Mouse (Mus musculus) right cerebral cortex, adult 18-20 months (tissue): ENCODE measurements at regions not wholly inside any gene's neighbourhood (a gene's known extent, or its start where the extent isn't known, plus 50 kb on each side); places are given as distances from the start of the nearest gene placed in this dataset.

Experiments used
- DNase-seq: peaks from one replicate; pipeline ENCODE4 v3.0.0; 2022; ENCODE audit warnings: mixed read lengths

DNA sequence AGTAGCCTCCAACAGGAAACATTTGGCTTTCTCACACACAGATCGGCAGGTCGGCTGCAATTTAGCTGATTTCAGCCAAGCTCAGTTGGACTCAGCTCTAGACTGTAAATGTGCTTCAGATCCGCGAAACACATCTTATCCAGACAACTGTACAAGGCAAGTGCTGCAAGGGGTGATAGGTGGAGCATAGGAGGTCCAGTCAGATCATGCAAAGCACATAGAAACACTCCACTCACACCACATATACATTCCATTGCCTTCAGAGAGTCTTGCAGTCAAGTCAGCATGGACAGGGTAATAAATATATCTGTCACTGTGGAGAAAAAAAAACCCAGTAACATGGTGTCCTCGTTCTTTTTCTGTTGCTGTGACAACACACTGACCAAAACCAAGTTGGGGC is 160.3 kb downstream of the H2al1j start:
- no peak for DNase-seq

DNA sequence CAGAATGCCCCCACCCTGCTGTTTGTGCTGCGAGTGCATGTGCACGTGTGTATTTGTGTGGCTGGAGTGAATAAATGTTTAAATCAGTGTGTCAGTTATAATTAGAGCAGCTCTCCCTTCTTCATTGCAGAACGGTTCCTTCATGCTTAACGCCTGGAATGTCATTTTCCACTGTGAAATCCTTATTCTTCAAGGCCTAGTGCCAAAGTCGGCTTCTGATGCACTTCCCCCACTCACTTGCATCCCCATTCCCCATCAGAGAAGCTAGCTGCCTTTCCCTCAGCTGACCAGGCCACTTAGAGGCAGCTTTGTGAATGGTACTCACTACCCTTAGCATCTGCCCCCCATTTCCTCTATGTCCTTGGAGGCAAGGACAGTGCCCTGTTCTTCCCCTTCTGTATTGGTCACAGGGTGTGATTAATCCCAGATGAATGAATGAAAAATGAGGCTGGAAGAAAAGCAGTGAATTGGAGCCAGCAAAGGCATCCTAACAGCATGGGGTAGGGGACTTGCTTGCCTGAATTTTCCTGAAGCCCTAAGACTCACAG is 162.6 kb downstream of the H2al1j start:
- no peak for DNase-seq

DNA sequence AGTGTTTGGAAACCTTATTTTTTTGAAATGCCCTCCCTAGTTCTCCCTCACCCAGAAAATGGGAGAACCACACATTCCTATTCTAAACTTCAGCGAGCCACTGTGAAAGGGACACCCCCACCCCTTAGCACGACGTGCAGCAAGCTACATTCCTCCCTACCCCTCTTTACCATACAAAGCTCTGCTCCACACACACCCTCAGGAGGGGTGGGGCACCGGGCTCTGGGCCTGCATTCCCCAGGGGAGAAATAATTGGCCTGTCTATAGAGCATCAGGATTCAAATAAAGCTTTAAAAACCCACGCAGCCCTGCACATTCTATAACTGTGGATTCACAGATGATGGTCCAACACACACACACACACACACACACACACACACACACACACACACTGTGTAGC is 163.6 kb downstream of the H2al1j start:
- no peak for DNase-seq

DNA sequence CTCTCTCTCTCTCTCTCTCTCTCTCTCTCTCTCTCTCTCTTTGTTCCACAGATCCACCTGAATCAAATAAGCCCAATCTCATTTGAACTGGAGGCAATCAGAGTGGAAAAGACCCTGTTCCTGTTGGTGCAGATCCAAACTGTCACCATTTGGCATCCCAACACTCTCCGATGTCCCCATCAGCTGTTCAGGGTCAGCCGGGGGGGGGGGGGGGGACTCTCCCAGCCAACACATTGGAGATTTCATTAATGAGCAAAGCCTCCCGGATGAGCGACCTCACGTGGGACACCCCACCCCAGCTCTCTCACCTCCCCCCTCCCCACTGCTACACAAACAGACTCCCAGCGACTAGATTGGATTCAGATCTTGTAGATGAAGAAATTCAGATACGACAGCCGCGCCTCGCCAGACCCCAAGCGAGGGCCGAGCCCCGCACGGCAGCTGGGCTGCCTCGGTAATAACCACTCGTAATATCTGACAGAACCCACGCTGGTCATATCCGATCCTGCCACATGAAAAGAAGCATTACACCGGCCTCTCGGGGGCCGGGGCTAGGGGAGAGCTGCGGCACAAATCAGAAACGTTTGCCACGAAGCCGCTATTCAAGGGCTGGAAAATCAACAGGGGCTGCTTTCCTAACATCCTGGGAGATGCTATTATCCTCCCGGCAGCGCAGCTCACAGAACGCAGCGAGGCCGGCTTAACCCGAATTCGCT is 164.2 kb downstream of the H2al1j start:
- DNase-seq = no peak

DNA sequence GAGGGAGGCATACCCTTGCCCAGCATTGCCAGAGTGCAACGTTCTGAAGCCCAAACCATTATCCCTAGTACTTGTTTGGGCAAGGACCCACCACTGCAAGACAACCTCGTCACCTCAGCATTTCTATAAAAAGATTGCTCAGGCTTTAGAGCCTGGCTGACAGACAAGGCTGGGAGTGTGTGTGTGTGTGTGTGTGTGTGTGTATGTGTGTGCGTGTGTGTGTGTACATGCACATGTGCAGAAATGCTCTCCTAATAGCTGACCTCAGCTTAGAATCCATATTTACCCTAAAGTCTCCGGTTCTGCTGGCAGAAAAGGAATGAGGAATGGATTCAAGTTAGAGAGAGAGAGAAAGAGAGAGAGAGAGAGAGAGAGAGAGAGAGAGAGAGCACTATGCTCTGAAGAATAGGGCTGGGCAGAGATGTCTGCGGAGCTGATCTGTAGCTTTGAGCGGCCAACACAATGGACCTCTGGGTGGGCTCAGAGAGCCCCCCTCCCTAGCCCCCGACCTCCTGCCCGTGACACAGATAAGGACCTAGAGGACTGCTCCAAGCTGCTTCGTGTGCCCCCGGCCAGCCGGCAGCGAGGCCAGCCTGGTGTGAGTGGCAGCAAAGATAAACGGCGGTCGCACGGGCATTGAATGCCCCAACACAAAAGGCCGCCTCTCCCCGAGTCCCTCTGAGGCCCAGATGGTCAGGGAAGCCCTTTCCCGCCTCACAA is 166.1 kb downstream of the H2al1j start:
- DNase-seq = no peak

DNA sequence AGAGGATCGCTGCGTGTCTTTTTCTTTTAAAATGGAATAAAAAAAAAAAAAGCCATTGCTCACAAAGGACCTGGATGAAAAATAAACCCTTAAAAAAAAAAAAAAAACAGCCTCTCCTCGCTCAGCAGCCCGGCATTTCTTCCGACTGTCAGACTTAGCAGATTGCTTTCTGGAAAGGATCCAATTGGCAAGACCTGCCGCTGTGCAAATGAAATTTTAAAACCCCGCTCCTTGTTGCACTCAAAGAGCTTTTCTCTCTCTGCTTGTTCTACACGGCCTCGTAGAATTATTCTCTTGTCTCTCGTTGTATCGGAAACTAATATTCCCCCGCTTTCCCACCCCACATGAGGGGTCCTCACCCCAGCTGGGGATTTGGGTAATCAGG is 166.6 kb downstream of the H2al1j start:
- peak; percentile 25 for DNase-seq

DNA sequence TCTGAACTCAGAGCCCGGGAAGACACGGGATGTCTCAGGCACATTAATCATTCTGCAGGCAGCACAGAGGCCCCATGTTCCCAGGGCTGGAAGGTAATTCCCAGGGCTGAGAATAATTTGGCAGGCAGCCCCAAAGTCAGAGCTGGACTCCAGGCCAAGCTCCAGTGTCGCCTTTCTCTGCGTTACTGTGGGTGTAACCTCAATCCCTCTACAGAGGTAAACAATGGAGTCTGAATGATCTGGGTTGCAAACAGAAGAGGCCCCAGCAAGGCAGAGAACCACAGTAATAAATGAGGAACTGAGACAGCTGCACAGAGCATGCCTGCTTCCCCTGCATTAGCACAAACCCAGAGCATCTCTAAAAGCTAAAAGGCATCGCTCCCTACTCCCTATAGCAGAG is 184.8 kb downstream of the H2al1j start:
- no peak for DNase-seq

DNA sequence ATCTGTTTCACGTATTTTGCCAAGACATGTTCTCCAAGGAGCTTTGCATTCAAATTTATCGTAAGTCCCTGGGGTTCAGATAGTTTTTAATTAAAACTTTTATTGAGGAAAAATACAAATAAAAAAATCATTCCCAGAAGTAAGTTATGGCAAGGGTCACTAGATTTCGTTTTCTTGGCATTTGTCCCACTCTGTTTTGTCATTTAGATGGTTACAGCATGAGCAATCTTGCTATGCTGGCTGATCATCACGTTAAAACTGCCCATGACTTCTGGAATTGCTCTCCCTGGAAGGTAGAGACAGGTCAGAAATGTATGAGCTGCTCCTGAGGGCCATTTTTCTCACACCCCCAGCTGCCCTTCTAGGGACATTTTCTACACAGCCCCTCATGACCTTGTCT is 185.3 kb downstream of the H2al1j start:
- DNase-seq = no peak

DNA sequence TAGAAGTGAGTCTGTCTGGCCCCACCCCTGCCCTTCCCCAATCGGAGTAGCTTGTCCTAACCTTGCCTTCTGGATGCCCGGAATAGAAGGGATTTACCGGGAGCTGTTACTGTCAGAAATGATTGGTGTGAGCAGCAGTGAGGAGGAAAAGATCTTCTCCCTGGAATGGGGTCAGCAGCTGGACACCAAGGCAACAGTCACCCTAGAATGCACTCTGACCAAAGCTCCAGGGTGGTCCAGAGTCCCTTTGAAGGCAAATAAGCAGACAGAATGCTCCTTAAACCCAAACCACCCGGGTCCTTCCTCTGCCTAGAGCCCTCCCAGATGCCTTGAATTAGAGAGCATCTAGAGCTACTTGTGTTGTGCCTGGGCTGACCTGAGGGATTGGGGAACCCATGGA is 196.2 kb downstream of the H2al1j start:
- DNase-seq = no peak

DNA sequence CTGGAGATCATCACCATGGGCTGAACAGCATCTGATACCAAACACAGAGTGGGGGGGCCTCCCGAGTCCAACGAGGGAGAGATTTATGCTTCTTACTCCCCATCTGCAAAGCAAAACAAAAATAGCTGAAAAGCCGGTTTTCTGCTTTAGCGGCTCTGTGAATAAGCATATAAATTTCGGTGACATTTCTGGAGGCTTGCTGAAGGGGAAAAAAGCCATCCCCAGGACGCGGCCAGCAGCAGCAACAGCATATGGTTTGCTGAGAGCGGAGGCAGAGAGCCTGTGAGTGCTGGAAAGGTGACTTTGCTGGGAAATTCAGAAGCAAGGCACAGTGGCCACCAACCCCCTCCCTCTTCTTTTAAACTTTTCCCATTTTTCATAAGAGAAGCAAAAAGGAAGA is 197.7 kb downstream of the H2al1j start:
- peak; percentile 41 for DNase-seq

DNA sequence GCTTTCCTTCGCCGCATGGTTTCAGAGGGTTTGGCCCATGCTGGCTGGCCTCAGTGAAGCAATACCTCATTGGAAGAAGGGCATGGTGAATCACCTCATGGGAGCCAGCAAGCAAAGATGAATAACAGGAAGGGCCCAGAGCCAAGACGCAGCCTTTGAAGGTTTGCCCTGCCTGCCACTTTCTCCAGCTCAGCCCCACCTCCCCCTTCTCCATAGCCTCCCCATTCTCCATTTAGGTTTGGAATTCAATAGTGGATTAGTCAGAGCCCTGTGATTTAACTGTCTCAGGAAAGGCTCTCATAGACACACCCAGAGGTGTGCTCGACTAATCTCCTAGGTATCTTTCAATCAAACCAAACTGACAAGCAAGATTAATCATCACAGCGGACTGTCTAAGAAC is 201.0 kb downstream of the H2al1j start:
- no peak for DNase-seq

DNA sequence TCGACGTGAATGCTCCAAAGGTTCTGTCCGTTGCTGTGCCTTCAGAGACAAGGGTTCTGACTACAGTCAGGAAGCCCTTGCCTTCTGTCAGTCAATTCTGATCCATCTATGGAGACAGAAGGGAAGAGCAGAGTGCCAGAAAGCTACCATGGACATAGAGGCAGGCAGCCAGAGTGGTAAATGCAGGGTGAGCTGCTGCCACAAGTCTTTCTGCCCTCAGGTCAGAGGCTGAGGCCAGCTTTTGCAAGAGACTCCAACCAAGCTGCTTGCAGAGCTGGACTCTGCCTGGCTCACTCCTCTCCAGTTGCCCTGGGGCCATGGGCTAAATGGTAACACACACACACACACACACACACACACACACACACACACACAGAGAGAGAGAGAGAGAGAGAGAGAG is 201.6 kb downstream of the H2al1j start:
- DNase-seq = no peak

DNA sequence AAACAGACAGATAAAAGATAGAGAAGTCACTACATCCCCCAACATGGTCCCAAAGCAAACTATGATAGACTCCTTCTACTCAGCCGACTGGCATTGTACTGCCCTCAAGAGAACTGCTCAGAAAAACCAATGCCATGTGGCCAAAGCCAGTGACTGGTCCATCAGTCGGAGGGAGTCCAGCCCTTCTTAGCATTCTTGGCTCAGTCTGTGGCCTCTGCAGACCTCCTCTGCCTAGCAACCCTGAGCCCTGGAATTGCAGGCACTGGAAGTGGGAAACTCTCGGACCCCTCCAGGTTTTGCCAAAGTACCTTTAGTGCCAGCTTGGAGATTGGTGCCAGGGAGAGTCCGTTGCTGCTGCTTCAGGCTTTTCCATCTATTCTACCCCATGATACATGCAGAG is 205.2 kb downstream of the H2al1j start:
- no peak for DNase-seq

DNA sequence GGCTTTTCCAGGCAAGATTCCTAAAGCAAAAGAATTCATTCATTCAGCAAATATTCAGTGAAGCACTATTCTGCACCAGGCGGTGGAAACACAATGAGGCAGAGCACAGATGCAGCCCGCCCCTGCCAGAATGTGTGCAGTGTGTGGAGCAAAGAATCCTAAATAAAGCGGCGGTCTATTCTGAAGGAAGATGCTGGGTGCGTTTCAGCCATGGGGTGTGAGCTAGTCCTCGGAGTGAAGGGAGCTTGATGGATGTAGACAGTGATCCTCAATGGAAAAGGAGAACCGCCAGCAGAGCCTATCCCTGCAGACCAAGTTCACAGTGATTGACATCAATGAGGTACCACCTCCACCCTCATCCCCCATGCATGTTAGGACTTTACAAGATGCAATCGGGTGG is 206.2 kb downstream of the H2al1j start:
- DNase-seq = peak; percentile 35

DNA sequence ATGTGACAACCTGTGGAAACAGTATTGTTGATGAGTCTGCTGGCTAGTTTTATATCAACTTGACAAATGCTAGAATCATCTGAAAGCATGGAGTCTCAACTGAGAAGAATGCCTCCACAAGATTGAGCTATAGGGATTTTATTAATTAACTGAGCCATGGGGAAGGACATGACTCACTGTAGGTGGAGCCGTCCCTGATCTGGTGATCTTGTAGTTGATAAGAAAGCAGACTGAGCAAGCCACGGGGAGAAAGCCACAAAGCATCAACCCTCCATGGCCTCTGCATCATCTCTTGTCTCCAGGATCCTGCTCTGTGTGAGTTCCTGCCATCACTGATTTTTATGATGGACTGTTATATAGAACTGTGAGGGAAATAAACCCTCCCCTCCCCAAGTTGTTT is 213.4 kb downstream of the H2al1j start:
- no peak for DNase-seq

DNA sequence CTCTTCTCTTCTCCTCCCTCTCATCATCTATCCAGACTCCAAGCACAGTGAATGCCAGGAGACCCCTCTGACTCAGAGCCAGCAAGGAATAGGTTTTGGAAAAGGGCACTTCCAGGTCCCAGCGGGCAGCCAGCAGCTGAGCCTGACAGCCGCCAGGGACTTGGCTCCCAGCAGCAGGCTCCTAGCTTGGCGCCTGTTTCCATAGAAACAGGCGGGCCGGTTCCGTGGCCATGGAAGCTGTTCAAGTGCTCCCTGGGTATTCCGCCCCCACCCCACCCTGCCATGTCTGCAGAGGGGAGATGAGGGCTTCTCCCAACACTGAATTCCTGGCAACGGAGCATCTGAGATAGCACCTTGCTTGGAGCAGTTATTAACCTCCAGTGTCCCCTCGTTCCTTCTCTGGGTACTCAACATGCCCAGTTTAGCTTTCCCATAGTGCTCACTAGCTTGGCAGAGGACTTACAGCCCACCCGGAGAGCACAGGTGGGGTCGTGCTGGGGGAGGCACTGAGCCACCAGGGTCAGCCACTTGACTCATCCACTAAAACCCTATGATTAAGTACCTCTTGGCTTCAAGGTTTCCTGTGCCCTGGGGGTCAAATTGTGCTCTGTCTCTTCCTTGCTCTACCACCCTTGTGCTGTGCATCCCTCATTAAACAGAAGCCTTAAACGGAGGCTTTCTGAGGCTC is 222.7 kb downstream of the H2al1j start:
- DNase-seq = no peak

DNA sequence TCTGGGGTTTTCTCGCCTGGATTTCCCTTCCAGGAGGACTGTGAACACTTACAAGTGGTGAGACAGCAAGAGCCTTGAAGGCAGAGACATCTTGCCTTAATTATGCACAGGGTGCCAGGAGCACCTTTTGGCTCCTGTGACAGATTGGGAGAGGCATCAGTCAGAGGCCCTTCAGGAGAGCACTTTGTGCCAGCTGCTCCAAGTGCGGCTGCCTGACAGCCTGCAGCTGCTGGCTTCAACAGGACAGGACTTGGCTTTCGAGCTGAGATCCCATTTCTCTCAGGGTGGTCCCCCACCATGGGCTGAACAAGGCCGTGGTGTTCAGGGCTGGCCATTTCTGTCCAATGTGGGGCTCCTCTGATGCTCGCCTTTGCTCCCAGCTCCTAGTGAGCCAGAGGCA is 224.6 kb downstream of the H2al1j start:
- no peak for DNase-seq

DNA sequence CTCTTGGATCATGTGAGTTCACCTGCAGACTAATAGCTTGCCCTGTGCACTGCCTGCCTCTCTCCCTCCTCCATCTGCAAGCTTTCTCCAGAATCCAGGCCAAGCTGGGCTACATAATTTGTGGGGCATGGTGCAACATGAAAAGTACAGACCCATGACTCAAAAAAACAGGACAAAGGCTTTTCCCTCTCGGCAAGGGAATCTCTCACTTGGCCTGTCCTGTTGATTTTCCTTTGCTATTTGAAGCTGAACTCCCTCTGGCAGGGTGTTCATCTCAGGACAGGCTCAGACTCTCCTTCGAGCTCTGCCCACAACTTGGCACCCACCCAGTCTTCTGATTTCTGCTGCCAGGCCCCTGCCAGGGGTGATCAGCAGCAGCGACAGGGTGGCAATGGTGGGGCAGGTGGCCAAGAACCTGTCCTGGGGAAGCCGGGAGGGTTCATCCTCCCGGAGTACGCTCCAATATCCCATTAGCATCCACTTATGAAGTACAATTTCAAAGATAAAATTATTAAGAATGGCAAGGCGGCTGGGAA is 227.5 kb downstream of the H2al1j start:
- no peak for DNase-seq

DNA sequence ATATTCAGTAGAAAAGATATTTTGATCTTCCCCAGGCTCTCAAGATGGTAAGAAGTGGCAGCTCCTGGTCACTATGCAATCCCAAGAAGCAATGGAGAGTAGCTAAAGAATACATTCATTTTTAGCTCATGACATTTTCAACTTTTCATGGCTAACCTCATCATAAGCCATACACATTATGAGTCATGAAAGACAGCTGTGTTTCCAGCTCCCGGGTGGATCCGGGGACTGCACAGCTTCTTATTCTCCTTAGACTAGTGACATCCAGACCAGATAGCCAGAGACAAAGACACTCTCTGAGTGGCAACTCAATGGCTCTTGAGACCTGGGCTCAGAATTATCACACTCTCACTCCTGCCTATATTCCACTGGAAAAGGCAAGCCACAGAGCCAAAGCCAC is 230.6 kb downstream of the H2al1j start:
- no peak for DNase-seq

DNA sequence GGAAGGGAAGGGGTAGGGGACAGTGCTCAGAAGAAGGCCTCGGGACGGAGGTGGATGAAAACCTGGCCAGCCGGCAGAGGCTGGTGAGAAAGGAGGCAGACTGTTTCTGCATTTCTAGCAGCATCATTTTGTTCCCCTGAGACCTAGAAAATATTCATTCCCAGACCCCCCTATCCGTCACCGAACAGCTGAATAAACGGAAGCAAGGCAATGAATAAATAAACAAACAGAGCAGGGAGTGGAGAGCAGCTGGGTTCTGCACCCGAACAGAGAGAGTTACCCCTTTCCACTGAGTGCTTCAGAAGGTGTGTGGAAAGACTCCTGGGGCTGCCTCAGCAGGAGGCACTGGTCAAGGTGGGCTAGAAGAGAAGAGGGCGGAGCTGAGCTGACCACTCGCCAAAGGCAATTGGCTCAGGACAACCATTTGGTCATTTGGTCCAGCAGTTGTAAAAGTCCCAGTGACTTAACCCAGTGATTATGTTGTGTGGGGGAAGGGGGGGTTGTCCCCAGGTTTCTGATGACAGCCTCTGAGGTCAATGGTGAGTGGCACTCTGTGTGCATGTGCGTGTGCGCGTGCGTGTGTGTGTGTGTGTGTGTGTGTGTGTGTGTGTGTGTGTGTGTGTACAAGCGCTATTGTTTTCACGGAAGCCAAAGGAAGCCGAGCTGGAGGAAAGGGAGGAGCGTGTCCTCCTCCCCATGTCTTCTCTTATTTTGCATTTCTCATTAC is 233.1 kb downstream of the H2al1j start:
- no peak for DNase-seq

DNA sequence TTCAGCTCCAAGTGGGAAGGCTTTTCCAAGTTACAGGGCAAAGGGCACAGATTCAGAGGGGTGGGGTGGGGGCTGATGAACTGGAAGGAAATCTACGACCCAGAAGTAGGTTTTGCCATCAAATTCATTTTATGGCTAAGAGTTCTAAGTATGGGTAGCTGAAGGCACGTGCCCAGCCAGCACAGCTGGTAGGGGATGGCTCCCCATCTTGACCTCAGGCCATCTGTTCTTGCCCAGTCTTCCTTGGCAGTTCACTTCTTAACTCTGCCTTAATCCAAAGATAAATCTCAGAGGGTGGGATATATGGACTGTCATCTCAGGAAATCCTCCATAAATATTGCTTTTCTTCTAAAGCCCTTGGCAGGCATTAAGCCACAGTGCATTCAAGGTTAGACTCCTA is 238.3 kb downstream of the H2al1j start:
- no peak for DNase-seq

DNA sequence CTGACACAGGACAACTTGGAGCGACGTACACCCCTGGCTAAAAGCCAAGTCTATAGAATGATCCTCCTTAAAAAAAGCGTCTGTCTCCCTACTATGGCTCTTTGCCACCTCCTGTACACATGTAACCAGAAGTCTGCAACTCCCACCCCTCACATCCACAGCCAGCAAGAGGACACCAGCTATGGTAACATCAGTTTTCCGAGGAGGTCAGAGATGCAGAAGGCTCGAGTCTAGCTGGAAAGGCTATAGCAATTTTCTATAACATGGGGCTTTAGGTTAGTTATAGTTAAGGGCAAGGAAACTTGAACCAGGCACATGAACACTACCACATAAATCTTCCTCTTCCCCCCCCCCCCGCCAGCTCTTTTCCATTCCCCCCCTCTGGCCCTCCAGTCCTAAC is 240.2 kb downstream of the H2al1j start:
- DNase-seq = no peak

DNA sequence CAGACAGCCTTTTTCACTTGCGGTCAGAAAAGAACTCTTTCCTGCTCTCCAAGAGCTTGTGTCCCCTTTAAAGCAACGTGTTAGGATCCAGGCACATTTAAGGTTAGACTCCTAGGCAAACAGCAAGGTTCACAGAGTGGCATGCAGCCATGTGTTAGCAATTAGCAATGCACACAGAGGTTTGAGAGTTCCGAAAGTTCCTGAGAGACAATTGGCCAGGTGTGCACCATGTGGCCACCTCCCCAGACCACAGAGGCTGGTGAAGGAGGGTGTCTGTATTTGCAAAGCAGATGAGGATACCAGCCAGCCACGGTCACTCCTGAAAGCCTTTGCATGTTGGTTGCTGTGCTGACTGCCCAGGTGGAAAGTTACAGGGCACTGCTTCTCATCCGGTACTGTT is 240.6 kb downstream of the H2al1j start:
- no peak for DNase-seq
